Mouse (Mus musculus) MEL (cell line): ENCODE data around the gene Mtrf1l.

Experiments used
- BHLHE40 ChIP-seq: IDR thresholded peaks from 2 replicates; pipeline ENCODE4 v1.6.1; 2012; ENCODE audit warnings: low read depth, mild to moderate bottlenecking, inconsistent platforms, low read length, improper control_type of control experiment, borderline replicate concordance
- CHD1 ChIP-seq: IDR thresholded peaks from 2 replicates; pipeline ENCODE4 v1.6.1; 2012; ENCODE audit warnings: low read depth, mild to moderate bottlenecking, inconsistent platforms, low read length, improper control_type of control experiment
- CTCF ChIP-seq, 3 experiments: IDR thresholded peaks in 2 of 3; conservative IDR thresholded peaks in 1 of 3; 2 replicates each; pipeline ENCODE4 v1.5.1; 2011 to 2012; ENCODE audit warnings: low read length in 3 of 3, low read depth in 2 of 3, mild to moderate bottlenecking in 2 of 3, improper control_type of control experiment in 1 of 3, inconsistent platforms in 1 of 3, mixed read lengths in 1 of 3, moderate library complexity in 1 of 3; ENCODE audit not compliant: control insufficient read depth in 1 of 3, insufficient read depth in 1 of 3, poor library complexity in 1 of 3, severe bottlenecking in 1 of 3
- ELF1 ChIP-seq: IDR thresholded peaks from 2 replicates; pipeline ENCODE4 v1.6.1; 2014; ENCODE audit warnings: low read depth, mild to moderate bottlenecking, inconsistent platforms, low read length, improper control_type of control experiment, moderate library complexity
- EP300 ChIP-seq, 2 experiments: IDR thresholded peaks; 2 replicates each; pipeline ENCODE4 v1.6.1; 2011; ENCODE audit warnings: improper control_type of control experiment in 2 of 2, low read length in 2 of 2, low read depth in 1 of 2, mild to moderate bottlenecking in 1 of 2
- GATA1 ChIP-seq: IDR thresholded peaks from 2 replicates; pipeline ENCODE4 v1.6.1; 2011; ENCODE audit warnings: low read depth, low read length, improper control_type of control experiment
- POLR2A ChIP-seq, 2 experiments: IDR thresholded peaks; 2 replicates each; pipeline ENCODE4 v1.6.1; 2011 to 2012; ENCODE audit warnings: low read length in 2 of 2, mild to moderate bottlenecking in 2 of 2, control low read depth in 1 of 2, improper control_type of control experiment in 1 of 2, low read depth in 1 of 2, moderate library complexity in 1 of 2; ENCODE audit not compliant: control insufficient read depth in 1 of 2, insufficient read depth in 1 of 2, poor library complexity in 1 of 2
- ZMIZ1 ChIP-seq: IDR thresholded peaks from 2 replicates; pipeline ENCODE4 v1.6.1; 2012; ENCODE audit warnings: low read depth, mild to moderate bottlenecking, inconsistent platforms, low read length, improper control_type of control experiment, moderate library complexity

- TF ChIP-seq EP300 (IDR thresholded peaks at IDR 0.05; ENCODE audit: low read depth in 1 of 2, low read length in 2 of 2) (no peak), ELF1 (no peak), CTCF (IDR thresholded peaks at IDR 0.05 in 2 of 3, conservative IDR thresholded peaks at IDR 0.05 in 1 of 3; ENCODE audit: control insufficient read depth in 1 of 3, insufficient read depth in 1 of 3, low read depth in 2 of 3, low read length in 3 of 3, poor library complexity in 1 of 3, severe bottlenecking in 1 of 3) (no peak), POLR2A (IDR thresholded peaks at IDR 0.05; ENCODE audit: control insufficient read depth in 1 of 2, insufficient read depth in 1 of 2, low read depth in 1 of 2, low read length in 2 of 2, poor library complexity in 1 of 2) (no peak), CHD1 (no peak), BHLHE40 (no peak), GATA1 (no peak), ZMIZ1 (no peak)
Observed at GRCm38 (mm10) chr10:5867981-5868552, 44.4 kb upstream of the Mtrf1l start.
